Mouse (Mus musculus) ES-E14 (cell line): Measurements from ENCODE around the gene Olfr1480.

Experiments
- CHD2 ChIP-seq: IDR thresholded peaks from 2 replicates; pipeline ENCODE4 v1.6.1; 2014; ENCODE audit warnings: mild to moderate bottlenecking, low read depth, low read length, inconsistent platforms
- HCFC1 ChIP-seq: IDR thresholded peaks from 2 replicates; pipeline ENCODE4 v1.6.1; 2012; ENCODE audit warnings: low read length, inconsistent platforms, borderline replicate concordance; ENCODE audit not compliant: insufficient read depth
- MAFK ChIP-seq: IDR thresholded peaks from 2 replicates; pipeline ENCODE4 v1.6.1; 2014; ENCODE audit warnings: mild to moderate bottlenecking, low read depth, low read length, inconsistent platforms; ENCODE audit not compliant: insufficient read depth
- ZC3H11A ChIP-seq: IDR thresholded peaks from 2 replicates; pipeline ENCODE4 v1.6.1; 2012; ENCODE audit warnings: low read depth, mild to moderate bottlenecking, inconsistent platforms, low read length, borderline replicate concordance

- TF ChIP-seq MAFK: no peak
- TF ChIP-seq ZC3H11A: no peak
- TF ChIP-seq CHD2: no peak
- TF ChIP-seq HCFC1: no peak
Observed at GRCm38 (mm10) chr19:13480096-13480495, 47.6 kb upstream of the Olfr1480 start, which contains the start of gene Olfr1475.
